Mouse (Mus musculus): ENCODE results near the gene Jpt2.

Gene Jpt2

DNA sequence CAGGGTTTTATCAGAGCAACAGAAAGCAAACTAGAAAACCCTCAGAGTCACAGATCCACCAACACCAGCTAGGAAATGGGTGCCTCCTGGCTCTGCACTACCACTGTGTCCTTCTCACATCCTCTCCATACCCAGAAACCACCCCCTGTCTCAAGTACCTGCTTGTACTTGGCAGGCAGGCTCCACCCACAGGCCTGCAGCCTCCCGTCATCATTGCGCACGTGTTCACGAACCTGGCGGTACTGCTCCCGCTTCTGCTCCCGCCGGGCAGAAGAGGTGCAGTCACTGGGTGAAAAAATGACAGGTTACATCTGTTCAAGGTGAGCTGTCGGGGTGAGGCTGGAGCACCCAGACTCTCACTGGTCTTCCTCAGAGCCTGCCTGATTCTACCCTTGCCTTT lies 56.7 kb downstream of the Jpt2 start:
- DNase-seq, result no peak

GRCm38 (mm10) chr17:24902671-24903474 lies 57.6 kb downstream of the Jpt2 start:
- no peak for DNase-seq

DNA sequence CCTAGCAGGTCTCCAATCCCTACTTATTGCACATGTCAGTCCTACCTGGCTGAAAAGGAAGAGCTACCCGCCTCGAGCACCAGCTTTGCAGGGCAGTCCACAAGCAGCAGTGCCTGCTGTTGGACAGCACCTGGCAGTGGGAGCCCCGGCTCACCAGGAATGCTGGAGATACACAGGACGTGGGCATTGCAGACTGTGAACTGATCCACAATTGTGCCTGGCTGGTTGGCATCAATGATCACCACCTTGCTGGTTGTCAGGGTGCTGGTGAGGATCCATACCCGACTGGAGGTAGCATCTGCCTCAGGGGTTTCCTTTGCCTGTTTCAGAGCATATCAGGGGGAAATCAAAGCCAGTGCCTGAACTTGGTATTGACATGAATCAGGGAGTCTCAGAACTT lies 58.4 kb downstream of the Jpt2 start:
- DNase-seq, result no peak

- DNase-seq, result no peak
These were observed 60.5 kb downstream of the Jpt2 start for GRCm38 (mm10) chr17:24900014-24900413.

GRCm38 (mm10) chr17:24899153-24899552 lies 61.3 kb downstream of the Jpt2 start:
- no peak for DNase-seq

GRCm38 (mm10) chr17:24898041-24898854 lies 62.2 kb downstream of the Jpt2 start:
- DNase-seq, result no peak

DNA sequence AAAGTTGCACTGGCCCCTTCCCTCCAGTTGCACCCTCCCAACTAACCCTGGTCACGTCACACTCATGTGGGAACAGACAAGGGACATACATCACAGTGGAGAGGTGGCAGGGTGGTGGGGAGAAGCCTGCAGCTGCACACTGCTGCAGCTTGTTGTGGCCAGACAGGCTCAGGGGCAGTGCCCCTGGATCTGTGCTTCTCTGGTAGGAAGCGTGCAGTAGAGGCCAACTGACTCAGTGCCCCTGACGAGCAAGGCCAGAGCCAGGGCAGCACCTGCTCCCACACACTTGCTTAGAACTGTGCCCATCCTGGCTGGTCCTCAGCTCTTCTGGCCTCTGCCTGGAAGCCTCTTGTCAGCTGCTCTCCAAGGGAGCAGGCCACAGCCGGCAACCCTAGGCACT lies 62.9 kb downstream of the Jpt2 start:
- DNase-seq, result no peak

DNA sequence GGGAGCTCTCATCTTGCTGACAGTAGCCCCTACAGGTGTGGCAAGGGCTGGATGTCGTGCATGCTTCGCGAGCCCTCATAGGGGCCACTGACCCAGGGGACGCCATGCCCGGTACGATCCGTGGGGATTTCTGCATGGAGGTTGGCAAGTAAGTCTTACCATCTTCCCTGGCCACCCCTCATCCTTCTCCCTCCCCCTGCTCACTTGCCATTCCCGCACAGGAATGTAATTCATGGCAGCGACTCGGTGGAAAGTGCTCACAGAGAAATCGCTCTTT lies 63.6 kb downstream of the Jpt2 start:
- no peak for DNase-seq

DNA sequence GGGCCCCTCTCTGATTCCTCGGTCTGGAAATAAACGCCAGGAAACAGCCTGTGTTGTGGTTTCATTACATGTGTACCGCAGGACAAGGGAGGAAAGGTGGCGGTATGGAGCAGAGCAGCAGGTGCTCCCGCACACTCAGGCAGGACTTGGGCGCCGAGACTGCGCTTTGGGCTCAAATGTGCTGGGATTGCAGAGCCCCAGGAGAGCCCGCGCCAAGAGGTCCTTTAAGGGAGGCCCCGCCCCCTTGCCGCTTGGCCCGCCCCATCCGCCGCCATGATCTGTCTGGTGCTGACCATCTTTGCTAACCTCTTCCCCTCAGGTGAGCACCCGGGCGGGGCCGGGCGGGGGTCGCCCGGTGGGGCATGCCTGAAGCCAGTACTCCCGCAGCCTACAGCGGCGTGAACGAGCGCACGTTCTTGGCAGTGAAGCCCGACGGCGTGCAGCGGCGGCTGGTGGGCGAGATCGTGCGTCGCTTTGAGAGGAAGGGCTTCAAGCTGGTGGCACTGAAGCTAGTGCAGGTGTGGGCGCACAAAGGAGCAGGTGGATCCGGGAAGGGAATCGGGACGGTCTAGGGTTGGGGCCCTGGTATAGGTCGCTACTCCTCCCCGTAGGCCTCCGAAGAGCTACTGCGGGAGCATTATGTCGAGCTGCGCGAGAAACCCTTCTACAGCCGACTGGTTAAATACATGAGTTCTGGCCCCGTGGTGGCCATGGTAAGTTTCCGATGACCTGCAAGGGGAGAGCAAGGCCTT lies 64.1 kb downstream of the Jpt2 start, which contains the start of gene Nme3:
Nme3 (plus strand) TSS at position 260 of the 752 bp plus-strand sequence.
- DNase-seq, result peak; percentile 69

GRCm38 (mm10) chr17:24895571-24896240 lies 64.8 kb downstream of the Jpt2 start:
- no peak for DNase-seq

DNA sequence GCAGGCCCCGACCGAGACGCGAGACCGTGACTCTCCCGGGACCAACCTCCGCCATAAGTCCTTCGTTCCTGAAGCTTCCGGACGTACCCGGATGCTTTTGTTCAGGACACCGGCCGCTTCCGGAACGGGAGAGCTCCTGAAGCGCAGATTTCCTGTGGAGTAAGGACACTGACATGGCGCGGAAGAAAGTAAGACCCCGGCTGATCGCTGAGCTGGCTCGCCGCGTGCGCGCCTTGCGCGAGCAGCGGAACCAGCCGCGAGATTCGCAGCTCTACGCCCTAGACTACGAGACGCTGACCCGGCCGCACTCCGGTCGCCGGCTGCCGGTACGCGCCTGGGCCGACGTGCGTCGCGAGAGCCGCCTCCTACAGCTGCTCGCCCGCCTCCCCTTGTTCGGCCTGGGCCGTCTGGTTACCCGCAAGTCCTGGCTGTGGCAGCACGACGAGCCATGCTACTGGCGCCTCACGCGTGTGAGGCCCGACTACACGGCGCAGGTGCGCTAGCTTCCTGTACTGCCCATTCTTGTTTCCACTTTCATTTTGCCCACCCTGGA lies 65.4 kb downstream of the Jpt2 start, which contains the start of the genes Eme2 and Mrps34:
Eme2 (minus strand) TSS at position 93 of the 553 bp plus-strand sequence.
Mrps34 (plus strand) TSS at position 122 of the 553 bp plus-strand sequence.
- DNase-seq, result peak; percentile 75

DNA sequence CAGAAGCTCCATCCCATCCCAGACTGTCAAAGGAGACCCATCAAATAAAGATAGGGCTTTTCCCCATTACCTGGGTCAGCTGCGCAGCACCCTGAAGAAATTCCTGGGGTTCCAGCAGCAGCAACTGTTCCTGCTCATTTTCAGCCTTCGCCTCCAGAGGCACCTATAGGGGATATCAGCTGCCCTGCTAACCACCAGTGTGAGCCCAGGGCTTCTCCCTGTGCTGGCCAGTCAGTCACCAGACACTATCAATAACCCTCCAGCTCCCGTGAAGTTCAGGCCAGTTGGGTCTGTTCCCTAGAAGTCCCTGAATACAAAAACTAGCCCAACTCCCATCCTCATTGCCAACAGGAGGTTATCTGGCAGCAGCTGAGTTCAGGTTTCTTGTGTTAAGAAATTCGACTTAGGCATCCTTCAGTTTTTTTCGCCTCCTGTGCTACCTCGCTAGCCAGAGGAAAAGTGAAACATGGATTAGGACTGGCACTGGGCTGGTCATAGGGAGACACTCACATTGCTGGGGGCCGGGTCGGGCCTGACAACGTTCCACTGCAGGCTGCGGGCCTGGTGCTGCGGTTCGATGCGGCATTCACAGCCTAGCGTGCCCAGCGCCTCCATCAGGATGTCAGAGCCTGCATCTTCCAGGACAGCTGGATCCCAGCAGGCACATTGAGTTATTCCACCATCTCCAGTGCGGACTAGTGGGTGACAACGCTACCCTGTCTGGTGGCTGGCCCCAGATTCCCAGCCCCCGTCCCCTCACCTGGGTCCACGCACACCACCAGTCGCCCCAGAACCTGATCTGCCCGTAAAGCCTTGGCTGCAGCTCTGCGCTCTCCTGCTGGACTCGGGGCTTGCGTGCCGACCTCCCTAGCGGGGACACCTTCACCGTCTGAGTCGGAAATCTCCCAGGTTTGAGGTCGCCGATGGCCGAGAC lies 66.2 kb downstream of the Jpt2 start:
- DNase-seq, result no peak

DNA sequence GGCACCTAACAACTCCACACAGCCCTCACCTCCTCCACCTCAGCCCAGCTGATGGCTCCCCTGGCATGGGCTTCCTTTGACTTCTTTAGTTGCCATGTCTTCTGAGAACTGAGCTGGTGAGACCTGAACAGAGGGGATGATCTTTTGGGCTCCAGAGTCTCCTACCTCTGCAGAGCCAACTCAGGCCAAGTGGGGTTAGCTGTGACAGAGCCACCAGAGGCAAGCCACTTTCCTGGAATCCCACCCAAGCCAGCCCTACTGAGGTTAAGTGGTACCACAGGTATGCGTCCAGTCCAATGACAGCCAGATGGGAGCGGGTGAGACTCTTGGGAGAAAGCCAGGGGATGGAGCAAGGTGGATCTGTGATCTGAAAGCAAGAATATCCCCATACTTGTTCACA lies 67.2 kb downstream of the Jpt2 start:
- no peak for DNase-seq

DNA sequence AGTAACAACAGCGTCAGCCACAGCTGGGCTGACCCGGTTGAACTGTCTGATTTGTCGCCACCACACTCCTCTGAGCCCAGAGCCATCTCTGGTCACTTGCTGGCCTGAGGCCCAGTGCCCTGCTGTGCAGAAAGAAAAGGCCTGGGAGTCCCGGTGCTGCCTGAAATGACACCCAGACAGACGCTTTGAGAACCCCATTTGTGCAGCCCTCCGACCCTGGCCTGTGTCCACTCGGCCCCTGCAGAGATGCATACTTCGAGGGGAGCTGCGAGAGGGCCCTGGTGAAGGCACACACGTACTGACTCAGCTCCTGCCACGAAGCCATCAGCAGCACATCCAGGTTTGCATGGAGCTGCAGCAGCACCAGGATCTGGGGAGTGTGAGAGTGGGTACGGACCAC lies 67.7 kb downstream of the Jpt2 start:
- DNase-seq, result no peak

- DNase-seq, result peak; percentile 69
These were observed 69.2 kb downstream of the Jpt2 start for GRCm38 (mm10) chr17:24891321-24891720.

GRCm38 (mm10) chr17:24890151-24891092 lies 70.1 kb downstream of the Jpt2 start:
- DNase-seq, result no peak

DNA sequence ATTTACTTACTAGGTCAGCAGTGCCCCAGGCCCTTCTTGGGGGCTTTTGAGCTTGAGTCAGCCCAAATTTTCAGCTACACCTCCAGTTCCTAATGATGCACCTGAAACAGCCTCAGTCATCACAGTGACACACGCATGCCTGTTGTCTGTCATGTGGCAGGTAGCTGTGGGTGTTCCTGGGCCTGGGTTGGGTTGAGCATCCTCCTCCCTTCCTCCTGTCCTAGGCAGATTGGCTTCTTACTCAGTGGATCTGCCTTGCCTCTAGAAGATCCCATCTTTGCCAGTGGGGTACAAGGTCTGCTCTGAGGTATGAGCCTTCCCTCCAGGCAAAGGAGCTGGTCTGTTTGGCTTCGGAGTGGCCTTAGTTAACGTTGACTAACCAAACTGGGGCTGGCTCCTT lies 71.6 kb downstream of the Jpt2 start:
- DNase-seq, result no peak
